Mouse (Mus musculus) myocyte (in vitro differentiated cells): Measurements from ENCODE around the gene Abca17.

Experiments
- CEBPB ChIP-seq: IDR thresholded peaks from 2 replicates; pipeline ENCODE4 v1.6.1; 2011; ENCODE audit warnings: mild to moderate bottlenecking, moderate library complexity; ENCODE audit not compliant: poor library complexity, insufficient read depth, severe bottlenecking
- MYOD1 ChIP-seq, 3 experiments: IDR thresholded peaks; one replicate each; pipeline ENCODE4 v1.6.1; 2011; ENCODE audit warnings: control low read depth in 2 of 3, low read depth in 2 of 3, mild to moderate bottlenecking in 2 of 3, moderate library complexity in 1 of 3; ENCODE audit not compliant: insufficient read length in 2 of 3, control insufficient read depth in 1 of 3
- TCF3 ChIP-seq: IDR thresholded peaks from one replicate; pipeline ENCODE4 v1.6.1; 2011; ENCODE audit warnings: low read depth, control low read depth; ENCODE audit not compliant: insufficient read length

- TF ChIP-seq MYOD1 (IDR thresholded peaks at IDR 0.05; ENCODE audit: control insufficient read depth in 1 of 3, insufficient read length in 2 of 3, low read depth in 2 of 3) (no peak), TCF3 (no peak), CEBPB (no peak)
Observed at GRCm38 (mm10) chr17:24259702-24260101, 91.2 kb downstream of the Abca17 start.
